Mouse (Mus musculus) embryonic facial prominence, embryonic 14.5 days (tissue): ENCODE measurements around the gene Gatad2b. TPM values are rescaled to one million over a fixed set of nuclear protein-coding genes. Genes with fewer than 3 reads are reported as not detected.

Source experiments
- ATAC-seq: fragments of 200-750 bp; cut with Nextera tagmentation; 2 replicates; pipeline ENCODE4 v1.8.0; 2017; ENCODE audit warnings: low read depth, moderate number of reproducible peaks, moderate TSS enrichment
- DNase-seq: peaks from one replicate; pipeline ENCODE4 v3.0.0-alpha.2; 2015; ENCODE audit warnings: low spot score
- H3K27ac ChIP-seq: fragments of 300-500 bp; sonication (generic); replicated peaks from 2 replicates; pipeline ENCODE4 v1.5.1; 2014; ENCODE audit warnings: low read depth, mild to moderate bottlenecking, low read length, moderate library complexity
- H3K27me3 ChIP-seq: fragments of 300-500 bp; sonication (generic); replicated peaks from 2 replicates; pipeline ENCODE4 v1.6.1; 2014; ENCODE audit warnings: low read length; ENCODE audit not compliant: control insufficient read depth, insufficient read depth
- H3K36me3 ChIP-seq: fragments of 300-500 bp; sonication (generic); 2 replicates; pipeline ENCODE4 v1.6.1; 2014; ENCODE audit warnings: low read length, mixed read lengths; ENCODE audit not compliant: control insufficient read depth, insufficient read depth
- H3K4me1 ChIP-seq: fragments of 300-500 bp; sonication (generic); 2 replicates; pipeline ENCODE4 v1.6.1; 2014; ENCODE audit warnings: antibody characterized with exemption, low read length; ENCODE audit not compliant: control insufficient read depth, insufficient read depth
- H3K4me2 ChIP-seq: fragments of 300-500 bp; sonication (generic); 2 replicates; pipeline ENCODE4 v1.6.1; 2014; ENCODE audit warnings: low read depth, mild to moderate bottlenecking, low read length, moderate library complexity, mixed read lengths
- H3K4me3 ChIP-seq: fragments of 300-500 bp; sonication (generic); 2 replicates; pipeline ENCODE4 v1.5.1; 2014; ENCODE audit warnings: low read depth, mild to moderate bottlenecking, low read length
- H3K9ac ChIP-seq: fragments of 300-500 bp; sonication (generic); 2 replicates; pipeline ENCODE4 v1.6.1; 2014; ENCODE audit warnings: low read depth, mild to moderate bottlenecking, low read length, moderate library complexity, mixed read lengths
- H3K9me3 ChIP-seq: fragments of 300-500 bp; sonication (generic); 2 replicates; pipeline ENCODE4 v1.6.1; 2016; ENCODE audit warnings: low read length; ENCODE audit not compliant: control insufficient read depth
- WGBS: fragments of 180-500 bp; shearing (Covaris S2); extraction: QIAGEN DNeasy Blood & Tissue Kit; methylation state at CpG from one replicate; pipeline ENCODE4 v1.1.7; 2014; 5-methylcytosine and 5-hydroxymethylcytosine counted together
- polyA plus RNA-seq: library from polyadenylated mRNA; unstranded; fragments of >200 nt; fragmentation: Nextera tagmentation; extraction: Ambion mirVana; gene quantifications from 2 replicates; pipeline ENCODE4 v1.2.1, GENCODE M21; 2014

The Gatad2b gene
- polyA plus RNA-seq, 1 experiment from 2014 or later: 13.4 TPM

DNA sequence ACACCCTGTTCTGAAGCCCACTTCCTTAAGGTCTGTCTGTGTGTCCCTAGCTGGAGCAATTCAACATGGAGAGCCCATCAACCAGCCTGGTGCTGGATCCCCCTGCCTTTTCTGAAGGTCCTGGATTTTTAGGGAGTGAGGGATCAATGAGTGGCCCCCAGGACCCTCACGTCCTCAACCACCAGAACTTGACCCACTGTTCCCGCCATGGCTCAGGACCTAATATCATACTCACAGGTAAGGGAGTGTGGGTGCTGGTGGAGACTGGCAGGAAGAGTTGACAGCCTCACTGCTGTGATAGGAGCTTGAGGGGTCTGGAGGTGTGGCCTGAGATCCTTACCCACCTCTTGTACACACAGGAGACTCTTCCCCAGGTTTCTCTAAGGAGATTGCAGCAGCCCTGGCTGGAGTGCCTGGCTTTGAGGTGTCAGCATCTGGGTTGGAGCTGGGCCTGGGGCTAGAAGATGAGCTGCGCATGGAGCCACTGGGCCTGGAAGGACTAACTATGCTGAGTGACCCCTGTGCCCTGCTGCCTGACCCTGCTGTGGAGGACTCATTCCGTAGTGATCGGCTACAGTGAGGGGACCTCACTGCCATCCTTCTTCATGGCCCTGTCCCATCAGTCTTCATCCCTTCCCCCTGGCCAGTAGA lies 29.7 kb upstream of the Gatad2b start:
- no peak for DNase-seq
- ATAC-seq: no peak
- Histone ChIP-seq H3K36me3 (peaks cover 56% of the 10 kb centered on the region), H3K27me3 (no peaks in the 10 kb centered on the region), H3K4me1 (peaks cover 10% of the 10 kb centered on the region), H3K4me3 (no peak overlapping the region), H3K4me2 (no peak overlapping the region), H3K9me3 (no peaks in the 10 kb centered on the region), H3K27ac (no peak overlapping the region), H3K9ac (0 out of 2 replicates have a peak overlapping the region, but pooled peaks have one; percentile 37)
- 91% methylated on average over 5 of the region's 5 CpGs for WGBS

DNA sequence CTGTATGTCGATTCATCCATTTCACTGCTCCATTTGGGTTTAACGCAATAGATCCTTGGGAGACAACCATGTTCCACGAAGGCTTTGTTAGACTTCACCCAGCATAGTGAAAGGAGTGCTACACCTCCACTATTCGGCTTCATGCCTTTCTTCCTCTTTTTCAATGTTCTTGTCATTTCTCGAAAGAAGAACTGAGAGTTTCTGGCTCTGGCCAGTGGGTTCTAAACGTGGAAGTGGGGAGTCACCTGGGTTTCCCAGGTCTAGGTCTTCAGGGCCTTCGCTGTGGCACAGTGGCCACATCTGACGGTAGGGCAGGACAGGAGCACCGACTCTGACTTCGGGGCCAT lies 28.3 kb upstream of the Gatad2b start:
- peak overlapping the region; percentile 86 for H3K4me3 ChIP-seq
- H3K36me3 ChIP-seq: peaks cover 51% of the 10 kb centered on the region
- DNase-seq (no peak), ATAC-seq (no peak)
- peaks cover 10% of the 10 kb centered on the region for H3K4me1 ChIP-seq
- no peaks in the 10 kb centered on the region for H3K27me3 ChIP-seq
- H3K4me2 ChIP-seq: peak overlapping the region; percentile 82
- peak overlapping the region; percentile 97 for H3K27ac ChIP-seq
- H3K9me3 ChIP-seq: no peaks in the 10 kb centered on the region
- peak overlapping the region; percentile 87; the same call in 1 of the 2 replicates for H3K9ac ChIP-seq
- 35% methylated on average over 10 of the region's 10 CpGs for WGBS

DNA sequence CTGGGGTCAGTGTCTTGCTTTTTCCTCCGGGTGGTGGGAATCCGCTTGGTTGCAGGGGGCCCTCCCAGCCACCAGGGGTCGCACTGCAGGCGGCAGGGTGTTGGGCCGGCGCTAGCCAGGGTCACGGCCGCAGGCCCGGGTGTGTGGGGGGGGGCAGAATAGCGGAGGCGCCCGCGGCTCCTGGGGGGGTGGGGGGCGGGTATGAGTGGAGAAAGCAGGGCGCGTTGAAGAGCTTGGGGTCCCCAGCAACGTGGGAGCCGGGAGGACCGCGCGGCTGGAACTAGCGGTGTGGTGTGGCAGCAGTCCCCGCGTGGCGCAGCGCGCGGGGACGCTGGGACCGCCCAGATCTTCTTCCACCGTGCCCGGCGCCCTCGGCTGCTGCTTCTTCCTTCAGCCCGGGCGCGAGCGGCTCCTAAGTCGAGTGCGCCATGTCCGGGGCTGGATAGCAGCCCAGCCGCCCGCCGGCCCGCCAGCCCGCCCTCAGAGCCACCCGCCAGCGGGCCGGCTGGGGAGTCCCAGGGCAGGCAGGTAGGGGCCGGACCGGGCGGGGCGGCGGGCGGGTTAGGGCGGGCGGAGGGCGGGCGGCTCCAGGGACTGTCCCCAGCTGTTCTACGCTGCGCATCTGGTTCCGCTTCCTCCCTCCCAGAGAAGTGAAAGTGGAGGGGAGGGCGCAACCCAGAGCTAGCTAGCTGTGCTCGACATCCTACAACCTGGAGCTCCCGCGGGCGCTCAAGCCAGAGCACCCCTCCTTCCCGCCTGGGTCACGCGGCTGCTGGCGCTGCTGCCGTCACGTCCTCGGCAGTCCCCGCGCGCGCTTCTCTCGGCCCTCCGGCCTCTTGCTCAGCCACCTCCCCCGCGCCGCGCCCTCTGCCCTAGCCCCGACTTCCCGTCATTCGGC lies 27.7 kb upstream of the Gatad2b start, which contains the start of gene Dennd4b:
Gene Dennd4b (plus strand): TSS at position 152 of the 898 bp plus-strand sequence.
- DNase-seq (peak; percentile 92), ATAC-seq (peak; percentile 91)
- Histone ChIP-seq H3K9ac (peak within 1 kb of the TSS; percentile 87), H3K4me1 (peaks cover 10% of the 10 kb centered on the region), H3K27me3 (no peaks in the 10 kb centered on the region), H3K4me3 (peak within 1 kb of the TSS; percentile 86), H3K27ac (peak within 1 kb of the TSS; percentile 97), H3K36me3 (peaks cover 45% of the 10 kb centered on the region), H3K4me2 (peak within 1 kb of the TSS; percentile 82), H3K9me3 (no peaks in the 10 kb centered on the region)
- WGBS: 0% methylated on average over 16 of the region's 87 CpGs

GRCm38 (mm10) chr3:90265932-90266741 lies 26.8 kb upstream of the Gatad2b start:
- Histone ChIP-seq H3K4me3 (peak overlapping the region; percentile 86), H3K4me2 (peak overlapping the region; percentile 82), H3K27me3 (no peaks in the 10 kb centered on the region), H3K4me1 (peaks cover 10% of the 10 kb centered on the region), H3K9ac (peak overlapping the region; percentile 87), H3K27ac (peak overlapping the region; percentile 97), H3K36me3 (peaks cover 37% of the 10 kb centered on the region), H3K9me3 (no peaks in the 10 kb centered on the region)
- 33% methylated on average over 14 of the region's 16 CpGs for WGBS
- ATAC-seq (peak; percentile 37), DNase-seq (no peak)

GRCm38 (mm10) chr3:90266901-90267775 lies 25.8 kb upstream of the Gatad2b start:
- no peaks in the 10 kb centered on the region for H3K27me3 ChIP-seq
- DNase-seq (no peak), ATAC-seq (no peak)
- H3K4me2 ChIP-seq: peak overlapping the region; percentile 82
- WGBS: 91% methylated on average over 20 of the region's 20 CpGs
- no peak overlapping the region for H3K4me3 ChIP-seq
- H3K4me1 ChIP-seq: peaks cover 10% of the 10 kb centered on the region
- peak overlapping the region; percentile 97; the same call in 1 of the 2 replicates for H3K27ac ChIP-seq
- no peaks in the 10 kb centered on the region for H3K9me3 ChIP-seq
- peaks cover 37% of the 10 kb centered on the region for H3K36me3 ChIP-seq
- no peak overlapping the region for H3K9ac ChIP-seq

DNA sequence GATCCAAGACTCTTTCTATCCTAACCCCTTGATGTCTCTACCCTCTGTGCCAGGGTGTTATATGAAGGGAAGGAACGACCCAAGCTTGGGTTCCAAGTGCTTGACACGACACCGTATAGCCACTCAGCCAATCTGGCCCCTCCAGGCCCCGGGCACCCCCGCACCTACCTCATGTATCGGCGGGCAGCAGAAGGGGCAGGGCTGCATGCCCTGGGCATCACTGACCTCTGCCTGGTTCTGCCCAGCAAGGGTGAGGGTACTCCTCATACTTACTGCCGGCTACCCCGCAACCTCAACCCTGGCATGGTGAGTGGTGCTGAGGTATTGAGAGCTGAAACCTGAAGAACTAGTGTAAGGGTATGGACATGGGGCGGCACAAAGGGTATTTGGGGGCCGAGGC lies 24.8 kb upstream of the Gatad2b start:
- H3K4me1 ChIP-seq: peaks cover 10% of the 10 kb centered on the region
- no peak for ATAC-seq
- H3K27me3 ChIP-seq: no peaks in the 10 kb centered on the region
- H3K9me3 ChIP-seq: no peaks in the 10 kb centered on the region
- H3K4me3 ChIP-seq: no peak overlapping the region
- H3K4me2 ChIP-seq: no peak overlapping the region
- 93% methylated on average over 11 of the region's 11 CpGs for WGBS
- no peak overlapping the region for H3K9ac ChIP-seq
- H3K36me3 ChIP-seq: peaks cover 37% of the 10 kb centered on the region
- no peak for DNase-seq
- H3K27ac ChIP-seq: no peak overlapping the region

DNA sequence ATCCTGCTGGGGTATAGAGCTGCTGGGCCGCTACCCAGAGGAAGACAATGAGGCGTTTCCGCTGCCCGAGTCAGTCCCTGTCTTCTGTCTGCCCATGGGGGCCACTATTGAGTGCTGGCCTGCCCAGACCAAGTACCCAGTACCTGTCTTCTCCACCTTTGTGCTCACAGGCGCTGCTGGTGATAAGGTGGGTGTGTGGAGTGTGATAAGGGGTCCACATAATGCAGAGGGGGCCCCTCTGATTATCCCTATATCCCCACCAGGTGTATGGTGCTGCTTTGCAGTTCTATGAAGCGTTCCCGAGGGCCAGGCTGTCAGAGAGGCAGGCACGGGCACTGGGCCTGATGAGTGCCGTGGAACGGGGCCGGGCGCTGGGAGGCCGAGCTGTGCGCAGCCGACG lies 24.0 kb upstream of the Gatad2b start:
- WGBS: 83% methylated on average over 16 of the region's 16 CpGs
- H3K9ac ChIP-seq: no peak overlapping the region
- no peak for ATAC-seq

More for the DNA sequence above, 24.0 kb upstream of the Gatad2b start:
- DNase-seq: no peak
- H3K4me2 ChIP-seq: no peak overlapping the region
- H3K36me3 ChIP-seq: peaks cover 37% of the 10 kb centered on the region; the same call in 1 of the 2 replicates
- no peak overlapping the region for H3K4me3 ChIP-seq
- H3K9me3 ChIP-seq: no peaks in the 10 kb centered on the region
- H3K27ac ChIP-seq: no peak overlapping the region
- H3K27me3 ChIP-seq: no peaks in the 10 kb centered on the region
- peaks cover 10% of the 10 kb centered on the region for H3K4me1 ChIP-seq
